In genomic region chr2:134872490-134872781, GRCm38 (mm10) we compare ENCODE assay signal across 10 mouse cellular contexts.
DNase-seq lines count a peak whose midpoint lies in the region; ATAC-seq and TF ChIP-seq lines count a peak whose summit lies in the region.
"Had no signal": no experiment of that assay in that cellular context is flagged by ENCODE, and none has a peak within 500 bp of the region (broad histone marks: within the 10 kb centered on the region; RNA-seq: fewer than 3 reads in every experiment).

No protein-coding gene starts in this region.

- peak; percentile 81; the same call in 1 of the 2 replicates for ATAC-seq in lung, embryonic 15.5 days (ENCODE audit: borderline replicate concordance, extremely low read depth, low FRiP score, low TSS enrichment)
- peak; percentile 75 for ATAC-seq in heart, embryonic 12.5 days (ENCODE audit: insufficient number of reproducible peaks, low FRiP score)
- no peak for ATAC-seq in intestine, embryonic 16.5 days
- ATAC-seq: Patski had no signal

- TF ChIP-seq CTCF in lung, adult 2 months (IDR thresholded peaks at IDR 0.05; ENCODE audit: insufficient read depth, low read length) = no peak

- H3K9ac ChIP-seq in lung, embryonic 15.5 days = no peak overlapping the region
- H3K9ac ChIP-seq in heart, embryonic 12.5 days = no peak overlapping the region
- H3K9ac ChIP-seq in intestine, embryonic 16.5 days (ENCODE audit: low read depth, low read length) = no peak overlapping the region

- H3K4me1 ChIP-seq in lung, embryonic 15.5 days = peaks cover 8% of the 10 kb centered on the region
- peaks cover 11% of the 10 kb centered on the region for H3K4me1 ChIP-seq in lung, adult 2 months (ENCODE audit: control insufficient read depth, insufficient read depth, low read length)
- H3K4me1 ChIP-seq in heart, embryonic 12.5 days (replicated peaks) = peaks cover 13% of the 10 kb centered on the region
- no peaks in the 10 kb centered on the region for H3K4me1 ChIP-seq in intestine, embryonic 16.5 days (ENCODE audit: control insufficient read depth, insufficient read depth, low read length)

- H3K27me3 ChIP-seq in lung, embryonic 15.5 days = no peaks in the 10 kb centered on the region
- H3K27me3 ChIP-seq in heart, embryonic 12.5 days (replicated peaks) = no peaks in the 10 kb centered on the region
- H3K27me3 ChIP-seq in intestine, embryonic 16.5 days (replicated peaks; ENCODE audit: control insufficient read depth, insufficient read depth, low read length) = no peaks in the 10 kb centered on the region
- H3K27me3 ChIP-seq: Patski had no signal

- no peak overlapping the region for H3K4me2 ChIP-seq in lung, embryonic 15.5 days
- H3K4me2 ChIP-seq in heart, embryonic 12.5 days = peak overlapping the region; percentile 46
- no peak overlapping the region for H3K4me2 ChIP-seq in intestine, embryonic 16.5 days (ENCODE audit: low read depth, low read length)

- H3K9me3 ChIP-seq in lung, embryonic 15.5 days = no peaks in the 10 kb centered on the region
- no peaks in the 10 kb centered on the region for H3K9me3 ChIP-seq in heart, embryonic 12.5 days (replicated peaks)
- H3K9me3 ChIP-seq in intestine, embryonic 16.5 days (ENCODE audit: control insufficient read depth, low read length) = no peaks in the 10 kb centered on the region

- TF ChIP-seq POLR2A in lung, adult 2 months (IDR thresholded peaks at IDR 0.05; ENCODE audit: borderline replicate concordance, extremely low read depth, low read depth, low read length) = no peak

- peak overlapping the region; percentile 43 for H3K27ac ChIP-seq in lung, embryonic 15.5 days
- H3K27ac ChIP-seq in heart, embryonic 12.5 days (ENCODE audit: poor library complexity, severe bottlenecking) = peak overlapping the region; percentile 73
- no peak overlapping the region for H3K27ac ChIP-seq in intestine, embryonic 16.5 days (ENCODE audit: low read length)

- peak; percentile 95 for DNase-seq in heart, adult 11 months
- DNase-seq in heart, postnatal 4 days = no peak
- DNase-seq in lung, adult 2 months = no peak
- peak; percentile 24 for DNase-seq in lung, postnatal 36 days
- no peak for DNase-seq in spleen, postnatal 14 days (ENCODE audit: low spot score in 2 of 2)
- DNase-seq: right cerebral cortex, postnatal 14 days had no signal

- no peak overlapping the region for H3K4me3 ChIP-seq in lung, embryonic 15.5 days
- H3K4me3 ChIP-seq in lung, adult 2 months (replicated peaks; ENCODE audit: extremely low read depth, low read depth, low read length) = no peak overlapping the region
- H3K4me3 ChIP-seq in heart, embryonic 12.5 days = no peak overlapping the region
- H3K4me3 ChIP-seq in intestine, embryonic 16.5 days (ENCODE audit: low read length) = no peak overlapping the region

- no peaks in the 10 kb centered on the region for H3K36me3 ChIP-seq in lung, embryonic 15.5 days
- H3K36me3 ChIP-seq in heart, embryonic 12.5 days = no peaks in the 10 kb centered on the region
- no peaks in the 10 kb centered on the region for H3K36me3 ChIP-seq in intestine, embryonic 16.5 days (ENCODE audit: control insufficient read depth, insufficient read depth, low read length)

Comparison
In these comparisons a context has a peak if more than half of its experiments do, and no peak if none do; other contexts are left out.
1. DNase-seq: peak in heart, adult 11 months (single experiment) and lung, postnatal 36 days (single experiment); none in heart, postnatal 4 days (single experiment), lung, adult 2 months (single experiment) and spleen, postnatal 14 days (0 of 2).